Mouse (Mus musculus) myocyte (in vitro differentiated cells): ENCODE measurements around the gene Sos1. TPM values are rescaled to one million over a fixed set of nuclear protein-coding genes. Genes with fewer than 3 reads are reported as not detected.

Experiments used
- H3K27me3 ChIP-seq: one replicate; pipeline ENCODE4 v1.6.1; 2011; ENCODE audit not compliant: control insufficient read depth, insufficient read depth, insufficient read length
- H3K36me3 ChIP-seq: one replicate; pipeline ENCODE4 v1.6.1; 2011; ENCODE audit not compliant: control insufficient read depth, insufficient read depth
- H3K4me2 ChIP-seq: one replicate; pipeline ENCODE4 v1.6.1; 2011; ENCODE audit warnings: low read depth, control low read depth
- H3K4me3 ChIP-seq: one replicate; pipeline ENCODE4 v1.5.1; 2011; ENCODE audit warnings: mild to moderate bottlenecking, control low read depth, moderate library complexity
- H3K79me2 ChIP-seq: one replicate; pipeline ENCODE4 v1.6.1; 2011; ENCODE audit not compliant: control insufficient read depth, insufficient read depth
- H3ac ChIP-seq: one replicate; pipeline ENCODE4 v1.6.1; 2011; ENCODE audit not compliant: control insufficient read depth, insufficient read length
- CEBPB ChIP-seq: IDR thresholded peaks from 2 replicates; pipeline ENCODE4 v1.6.1; 2011; ENCODE audit warnings: mild to moderate bottlenecking, moderate library complexity; ENCODE audit not compliant: poor library complexity, insufficient read depth, severe bottlenecking
- E2F4 ChIP-seq: IDR thresholded peaks from one replicate; pipeline ENCODE4 v1.6.1; 2011; ENCODE audit warnings: mild to moderate bottlenecking, control low read depth, moderate library complexity; ENCODE audit not compliant: insufficient read depth
- MAX ChIP-seq: IDR thresholded peaks from one replicate; pipeline ENCODE4 v1.6.1; 2011; ENCODE audit warnings: low read depth, mild to moderate bottlenecking, control low read depth
- MYOD1 ChIP-seq, 3 experiments: IDR thresholded peaks; one replicate each; pipeline ENCODE4 v1.6.1; 2011; ENCODE audit warnings: control low read depth in 2 of 3, low read depth in 2 of 3, mild to moderate bottlenecking in 2 of 3, moderate library complexity in 1 of 3; ENCODE audit not compliant: insufficient read length in 2 of 3, control insufficient read depth in 1 of 3
- MYOG ChIP-seq, 3 experiments: IDR thresholded peaks; one replicate each; pipeline ENCODE4 v1.6.1; 2011; ENCODE audit warnings: control low read depth in 2 of 3, low read depth in 2 of 3, mild to moderate bottlenecking in 2 of 3; ENCODE audit not compliant: insufficient read length in 2 of 3, control insufficient read depth in 1 of 3, insufficient read depth in 1 of 3
- POLR2A ChIP-seq: IDR thresholded peaks from one replicate; pipeline ENCODE4 v1.6.1; 2011; ENCODE audit warnings: low read depth, mild to moderate bottlenecking, control low read depth, moderate library complexity; ENCODE audit not compliant: insufficient read length
- POLR2AphosphoS2 ChIP-seq: IDR thresholded peaks from one replicate; pipeline ENCODE4 v1.6.1; 2011; ENCODE audit warnings: low read depth, control low read depth; ENCODE audit not compliant: insufficient read length
- REST ChIP-seq: IDR thresholded peaks from one replicate; pipeline ENCODE4 v1.6.1; 2011; ENCODE audit warnings: mild to moderate bottlenecking, control low read depth, moderate library complexity; ENCODE audit not compliant: insufficient read depth, insufficient read length
- SRF ChIP-seq: IDR thresholded peaks from one replicate; pipeline ENCODE4 v1.6.1; 2011; ENCODE audit warnings: low read depth; ENCODE audit not compliant: control insufficient read depth, insufficient read length
- TCF12 ChIP-seq: IDR thresholded peaks from one replicate; pipeline ENCODE4 v1.6.1; 2011; ENCODE audit warnings: mild to moderate bottlenecking, control low read depth; ENCODE audit not compliant: poor library complexity, insufficient read depth, severe bottlenecking
- TCF3 ChIP-seq: IDR thresholded peaks from one replicate; pipeline ENCODE4 v1.6.1; 2011; ENCODE audit warnings: low read depth, control low read depth; ENCODE audit not compliant: insufficient read length
- USF1 ChIP-seq: IDR thresholded peaks from one replicate; pipeline ENCODE4 v1.6.1; 2011; ENCODE audit warnings: low read depth, mild to moderate bottlenecking, control low read depth, moderate library complexity
- polyA plus RNA-seq: library from polyadenylated mRNA; unstranded; fragments of >200 nt; fragmentation: generic; extraction: Trizol; gene quantifications from one replicate; pipeline ENCODE4 v1.2.1, GENCODE M21; 2012; ENCODE audit warnings: missing spikeins

Gene Sos1
- 4.7 TPM for polyA plus RNA-seq

GRCm38 (mm10) chr17:80480031-80480854 is at the start of gene Sos1:
Sos1 (minus strand) TSS chr17:80480453.
- Histone ChIP-seq H3ac (peak within 1 kb of the TSS; percentile 85), H3K27me3 (no peaks in the 10 kb centered on the region), H3K4me3 (peak within 1 kb of the TSS; percentile 64), H3K4me2 (peak within 1 kb of the TSS; percentile 81), H3K79me2 (peaks cover 41% of the 10 kb centered on the region), H3K36me3 (no peaks in the 10 kb centered on the region)
- TF ChIP-seq REST (no peak), POLR2AphosphoS2 (peak; percentile 91), MYOG (IDR thresholded peaks at IDR 0.05; ENCODE audit: control insufficient read depth in 1 of 3, insufficient read depth in 1 of 3, insufficient read length in 2 of 3, low read depth in 2 of 3) (peak in 1 of 3 experiments; percentile 45), POLR2A (peak; percentile 92), E2F4 (peak; percentile 37), USF1 (no peak)

DNA sequence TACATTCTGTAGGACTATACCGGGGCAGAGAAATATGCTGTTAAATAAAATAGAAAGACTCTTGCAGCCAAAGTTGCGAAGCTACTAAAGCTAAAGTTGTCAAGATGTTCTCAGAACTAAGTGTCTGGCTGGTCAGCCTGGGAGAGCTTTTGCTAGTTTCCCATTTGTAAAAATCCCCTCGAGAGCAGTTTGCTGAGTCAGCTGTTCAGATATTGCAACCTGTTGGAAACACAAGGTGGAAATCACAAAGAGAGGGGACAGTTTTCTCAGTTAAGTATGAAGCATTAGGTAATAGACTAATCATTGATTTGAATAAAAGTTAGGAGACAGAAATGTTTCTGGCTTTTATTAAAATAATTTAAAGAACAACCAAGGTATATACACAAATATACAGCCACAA is 43.0 kb upstream of the Sos1 start:
- Histone ChIP-seq H3K79me2 (no peaks in the 10 kb centered on the region), H3K27me3 (no peaks in the 10 kb centered on the region), H3ac (no peak overlapping the region), H3K36me3 (no peaks in the 10 kb centered on the region), H3K4me2 (no peak overlapping the region), H3K4me3 (no peak overlapping the region)
- no peak for TF ChIP-seq POLR2AphosphoS2
- TF ChIP-seq TCF12, result no peak
- no peak for TF ChIP-seq MAX
- no peak for TF ChIP-seq USF1
- no peak for TF ChIP-seq SRF
- no peak for TF ChIP-seq POLR2A
- no peak for TF ChIP-seq MYOD1 (IDR thresholded peaks at IDR 0.05; ENCODE audit: control insufficient read depth in 1 of 3, insufficient read length in 2 of 3, low read depth in 2 of 3)
- TF ChIP-seq TCF3, result no peak
- TF ChIP-seq REST, result no peak
- TF ChIP-seq MYOG (IDR thresholded peaks at IDR 0.05; ENCODE audit: control insufficient read depth in 1 of 3, insufficient read depth in 1 of 3, insufficient read length in 2 of 3, low read depth in 2 of 3), result no peak
- TF ChIP-seq E2F4, result no peak
- TF ChIP-seq CEBPB, result no peak

DNA sequence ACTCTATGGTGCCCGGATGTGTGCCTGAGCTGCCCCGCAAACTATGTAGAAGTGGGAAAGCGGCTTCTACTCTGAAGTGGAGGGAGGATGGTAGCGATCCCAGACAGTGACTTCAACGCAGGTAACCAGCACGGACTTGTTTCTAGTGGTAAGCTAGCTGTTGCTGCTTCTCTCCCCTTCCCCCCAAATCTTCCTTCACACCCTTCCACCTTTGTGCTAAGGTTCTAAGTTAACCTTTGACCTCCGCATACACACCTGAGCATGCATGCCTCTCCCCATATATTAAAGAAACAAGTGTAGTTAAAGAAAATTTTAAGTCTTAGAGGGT is 41.9 kb upstream of the Sos1 start:
- no peaks in the 10 kb centered on the region for H3K27me3 ChIP-seq
- no peaks in the 10 kb centered on the region for H3K36me3 ChIP-seq
- no peak overlapping the region for H3K4me3 ChIP-seq
- no peaks in the 10 kb centered on the region for H3K79me2 ChIP-seq
- TF ChIP-seq E2F4 (no peak), REST (no peak), POLR2A (no peak), TCF12 (no peak), POLR2AphosphoS2 (no peak), MYOG (IDR thresholded peaks at IDR 0.05; ENCODE audit: control insufficient read depth in 1 of 3, insufficient read depth in 1 of 3, insufficient read length in 2 of 3, low read depth in 2 of 3) (no peak), MYOD1 (IDR thresholded peaks at IDR 0.05; ENCODE audit: control insufficient read depth in 1 of 3, insufficient read length in 2 of 3, low read depth in 2 of 3) (no peak), TCF3 (no peak), SRF (no peak), CEBPB (no peak), MAX (no peak), USF1 (no peak)
- H3K4me2 ChIP-seq, result no peak overlapping the region
- H3ac ChIP-seq, result no peak overlapping the region

DNA sequence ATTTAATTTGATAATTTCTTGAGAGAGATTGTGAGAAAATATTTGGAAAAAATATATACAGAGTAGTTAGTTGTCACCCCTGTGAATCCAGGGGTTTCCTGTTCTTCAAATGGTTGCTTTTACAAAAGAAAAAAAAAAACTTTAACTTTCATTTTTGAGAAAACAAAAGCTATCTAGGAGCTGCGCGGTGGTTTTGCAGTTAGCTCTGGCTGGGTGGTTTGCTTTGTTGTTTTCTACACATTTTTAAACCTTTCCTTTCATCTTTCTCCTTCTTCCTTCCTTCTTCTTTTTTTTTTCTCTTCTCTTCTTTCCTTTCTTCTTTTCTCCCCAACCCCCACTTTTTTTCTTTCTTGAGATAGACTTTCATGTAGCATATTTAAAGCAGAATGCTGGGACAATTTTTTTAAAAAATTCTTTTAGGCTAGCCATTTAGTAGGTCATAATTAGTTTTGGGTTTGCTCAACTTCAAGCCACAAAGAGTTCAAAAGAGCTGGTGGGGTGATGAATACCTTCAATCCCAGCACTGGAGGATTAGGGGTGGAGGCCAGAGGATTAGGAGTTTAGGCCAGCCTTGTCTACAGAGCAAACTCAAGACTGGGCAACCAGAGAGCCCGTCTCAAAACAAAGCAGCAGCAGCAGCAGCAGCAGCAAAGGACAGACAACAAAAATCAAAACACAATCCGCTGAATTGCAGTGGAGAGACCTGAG is 41.4 kb upstream of the Sos1 start:
- no peaks in the 10 kb centered on the region for H3K79me2 ChIP-seq
- H3K4me2 ChIP-seq, result no peak overlapping the region
- H3ac ChIP-seq, result no peak overlapping the region
- no peaks in the 10 kb centered on the region for H3K27me3 ChIP-seq
- no peak for TF ChIP-seq TCF3
- no peak for TF ChIP-seq POLR2A
- TF ChIP-seq CEBPB, result no peak
- no peak for TF ChIP-seq E2F4
- no peak for TF ChIP-seq MAX
- no peak for TF ChIP-seq USF1
- TF ChIP-seq SRF, result no peak
- no peak for TF ChIP-seq REST
- TF ChIP-seq MYOG (IDR thresholded peaks at IDR 0.05; ENCODE audit: control insufficient read depth in 1 of 3, insufficient read depth in 1 of 3, insufficient read length in 2 of 3, low read depth in 2 of 3), result no peak
- TF ChIP-seq MYOD1 (IDR thresholded peaks at IDR 0.05; ENCODE audit: control insufficient read depth in 1 of 3, insufficient read length in 2 of 3, low read depth in 2 of 3), result no peak
- TF ChIP-seq POLR2AphosphoS2, result no peak
- TF ChIP-seq TCF12, result no peak
- H3K36me3 ChIP-seq, result no peaks in the 10 kb centered on the region
- H3K4me3 ChIP-seq, result no peak overlapping the region

- Histone ChIP-seq H3K4me2 (no peak overlapping the region), H3K79me2 (no peaks in the 10 kb centered on the region), H3K27me3 (no peaks in the 10 kb centered on the region), H3ac (no peak overlapping the region), H3K4me3 (no peak overlapping the region), H3K36me3 (no peaks in the 10 kb centered on the region)
- no peak for TF ChIP-seq TCF3
- no peak for TF ChIP-seq CEBPB
- TF ChIP-seq TCF12, result no peak
- TF ChIP-seq MYOD1 (IDR thresholded peaks at IDR 0.05; ENCODE audit: control insufficient read depth in 1 of 3, insufficient read length in 2 of 3, low read depth in 2 of 3), result no peak
- TF ChIP-seq REST, result no peak
- TF ChIP-seq POLR2A, result no peak
- no peak for TF ChIP-seq USF1
- TF ChIP-seq MYOG (IDR thresholded peaks at IDR 0.05; ENCODE audit: control insufficient read depth in 1 of 3, insufficient read depth in 1 of 3, insufficient read length in 2 of 3, low read depth in 2 of 3), result no peak
Observed at GRCm38 (mm10) chr17:80520537-80520936, 40.3 kb upstream of the Sos1 start.
